ENCODE assay signal across 16 mouse cellular contexts in genomic region chr5:135126121-135126520, GRCm38 (mm10). TPM values are rescaled to one million over a fixed set of nuclear protein-coding genes. Genes with fewer than 3 reads are reported as not detected.
"Had no signal": no experiment of that assay in that cellular context is flagged by ENCODE, and none has a peak within 500 bp of the region (broad histone marks: within the 10 kb centered on the region; RNA-seq: fewer than 3 reads in every experiment).

No protein-coding gene starts in this region.

- H3K36me3 ChIP-seq: kidney, embryonic 15.5 days; midbrain, embryonic 10.5 days; midbrain, embryonic 15.5 days; neural tube, embryonic 13.5 days had no signal

- DNase-seq: kidney, adult 2 months; kidney, postnatal 14 days; left cerebral cortex, postnatal 4 days; lung, adult 2 months; lung, postnatal 36 days; retina, postnatal 1 day; spleen, adult 18-20 months; thymus, adult 18-20 months; thymus, postnatal 14 days had no signal

- ATAC-seq: lung, postnatal 0 days; midbrain, embryonic 15.5 days had no signal

- H3K9me3 ChIP-seq: kidney, embryonic 15.5 days; liver, embryonic 15.5 days; midbrain, embryonic 10.5 days; midbrain, embryonic 15.5 days; neural tube, embryonic 13.5 days had no signal

- H3K4me1 ChIP-seq: kidney, embryonic 15.5 days; liver, embryonic 15.5 days; midbrain, embryonic 10.5 days; midbrain, embryonic 15.5 days; neural tube, embryonic 13.5 days had no signal

- H3K27me3 ChIP-seq: midbrain, embryonic 15.5 days had no signal

- H3K4me3 ChIP-seq: kidney, embryonic 15.5 days; liver, embryonic 15.5 days; midbrain, embryonic 10.5 days; midbrain, embryonic 15.5 days; neural tube, embryonic 13.5 days had no signal

- H3K9ac ChIP-seq: kidney, embryonic 15.5 days; liver, embryonic 15.5 days; midbrain, embryonic 15.5 days; neural tube, embryonic 13.5 days had no signal

- H3K27ac ChIP-seq: kidney, embryonic 15.5 days; liver, embryonic 15.5 days; midbrain, embryonic 10.5 days; midbrain, embryonic 15.5 days; neural tube, embryonic 13.5 days had no signal

RNA-seq across cellular contexts. Expression of gene Vps37d, which starts 48.1 kb away (rescaled TPM):
- total RNA-seq: megakaryocyte progenitor cell, adult 5-6 weeks had no signal
